Mouse (Mus musculus) heart, postnatal 25 days (tissue): ENCODE data around the gene Dynlt1f. TPM values are rescaled to one million over a fixed set of nuclear protein-coding genes. Genes with fewer than 3 reads are reported as not detected.

Experiments used
- total RNA-seq, 2 experiments: library from RNA; stranded (reverse); gene quantifications; 2 replicates each; pipeline ENCODE4 v1.2.3; 2021

Dynlt1f gene
- total RNA-seq, 2 experiments from 2014 or later, result 50.6 to 59.2 TPM

Other genes starting within 250 kb of the Dynlt1f start
- 10 to 100 TPM; 53.6 to 56.5 TPM for gene Dynlt1b, start 225.8 kb downstream of the Dynlt1f start, total RNA-seq
- gene Dynlt1c, start 54.2 kb downstream of the Dynlt1f start, total RNA-seq, result 1 to 10 TPM; 3.8 to 4.2 TPM
- under 1 TPM; 0.39 to 0.57 TPM for gene Sytl3, start 3.2 kb upstream of the Dynlt1f start, total RNA-seq
- gene Ezr, start 126.9 kb upstream of the Dynlt1f start, total RNA-seq, result 10 to 100 TPM; 39.3 to 43.6 TPM